11 mouse cellular contexts compared by ENCODE assay signal in the genomic region with DNA sequence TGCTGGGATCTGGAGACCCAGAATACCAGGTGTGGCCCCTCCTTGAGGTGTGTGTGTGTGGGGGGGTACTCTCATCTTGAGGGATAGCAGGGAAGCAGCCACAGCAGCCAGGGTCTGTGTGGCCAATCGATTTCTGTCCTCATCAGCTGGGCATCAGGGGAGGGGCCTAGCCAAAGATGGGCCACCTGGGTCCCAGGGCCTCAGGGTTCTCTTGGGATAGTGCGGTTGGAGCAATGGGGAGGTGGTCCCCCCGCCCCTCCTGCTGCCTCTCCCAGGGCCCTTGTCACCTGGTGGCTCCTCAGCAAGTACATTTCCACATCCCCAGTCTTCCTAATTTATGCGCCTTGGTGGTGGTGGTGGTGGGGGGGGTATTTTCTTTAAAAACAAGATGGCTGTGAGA. TPM values are rescaled to one million over a fixed set of nuclear protein-coding genes. Genes with fewer than 3 reads are reported as not detected.
DNase-seq lines count a peak whose midpoint lies in the region; ATAC-seq and TF ChIP-seq lines count a peak whose summit lies in the region.
"Had no signal": no experiment of that assay in that cellular context is flagged by ENCODE, and none has a peak within 500 bp of the region (broad histone marks: within the 10 kb centered on the region; RNA-seq: fewer than 3 reads in every experiment).

No protein-coding gene starts in this region.

- H3K4me1 ChIP-seq in lung, postnatal 0 days (ENCODE audit: insufficient read depth, low read depth, low read length) = no peaks in the 10 kb centered on the region
- peaks cover 14% of the 10 kb centered on the region for H3K4me1 ChIP-seq in forebrain, embryonic 14.5 days (ENCODE audit: control insufficient read depth, insufficient read depth, low read length)
- peaks cover 33% of the 10 kb centered on the region for H3K4me1 ChIP-seq in limb, embryonic 13.5 days
- H3K4me1 ChIP-seq in stomach, embryonic 15.5 days = peaks cover 14% of the 10 kb centered on the region
- H3K4me1 ChIP-seq: liver, embryonic 15.5 days had no signal

- no peak for TF ChIP-seq CTCF in lung, postnatal 0 days (IDR thresholded peaks at IDR 0.05)

- DNase-seq in lung, postnatal 0 days (ENCODE audit: low spot score) = no peak
- no peak for DNase-seq in lung, adult 18-20 months
- no peak for DNase-seq in forebrain, embryonic 14.5 days (ENCODE audit: low spot score)
- no peak for DNase-seq in left cerebral cortex, adult 11 months (ENCODE audit: low spot score)
- DNase-seq in liver = no peak
- DNase-seq in heart, adult 8-10 months (ENCODE audit: low spot score) = no peak

- no peak for TF ChIP-seq EP300 in lung, postnatal 0 days (IDR thresholded peaks at IDR 0.05)

- H3K27ac ChIP-seq in lung, postnatal 0 days (ENCODE audit: low read length) = no peak overlapping the region
- no peak overlapping the region for H3K27ac ChIP-seq in forebrain, embryonic 14.5 days (ENCODE audit: low read depth, low read length)
- no peak overlapping the region; the same call in 1 of the 2 replicates for H3K27ac ChIP-seq in limb, embryonic 13.5 days
- H3K27ac ChIP-seq in stomach, embryonic 15.5 days = peak overlapping the region; percentile 46
- H3K27ac ChIP-seq: liver, embryonic 15.5 days had no signal

- 15% methylated on average over 4 of the region's 4 CpGs for WGBS in lung, postnatal 0 days
- 6% methylated on average over 4 of the region's 4 CpGs for WGBS in forebrain, embryonic 14.5 days
- WGBS in limb, embryonic 13.5 days = 4% methylated on average over 4 of the region's 4 CpGs
- WGBS in stomach, embryonic 15.5 days = 14% methylated on average over 4 of the region's 4 CpGs

- peaks cover 15% of the 10 kb centered on the region for H3K27me3 ChIP-seq in lung, postnatal 0 days (replicated peaks; ENCODE audit: insufficient read depth, low read length)
- H3K27me3 ChIP-seq in forebrain, embryonic 14.5 days (replicated peaks; ENCODE audit: control insufficient read depth, insufficient read depth, low read length) = peaks cover 17% of the 10 kb centered on the region
- H3K27me3 ChIP-seq in limb, embryonic 13.5 days = peaks cover 95% of the 10 kb centered on the region
- H3K27me3 ChIP-seq in stomach, embryonic 15.5 days (replicated peaks) = peaks cover 29% of the 10 kb centered on the region

- H3K9ac ChIP-seq in lung, postnatal 0 days (replicated peaks; ENCODE audit: low read depth) = no peak overlapping the region
- H3K9ac ChIP-seq in forebrain, embryonic 14.5 days (ENCODE audit: low read length) = no peak overlapping the region; the same call in 1 of the 2 replicates
- no peak overlapping the region for H3K9ac ChIP-seq in limb, embryonic 13.5 days
- H3K9ac ChIP-seq in stomach, embryonic 15.5 days = no peak overlapping the region
- H3K9ac ChIP-seq: liver, embryonic 15.5 days had no signal

- H3K9me3 ChIP-seq in lung, postnatal 0 days (ENCODE audit: low read length) = no peaks in the 10 kb centered on the region
- no peaks in the 10 kb centered on the region for H3K9me3 ChIP-seq in forebrain, embryonic 14.5 days (replicated peaks; ENCODE audit: control insufficient read depth, low read length)
- no peaks in the 10 kb centered on the region; the same call in 1 of the 2 replicates for H3K9me3 ChIP-seq in limb, embryonic 13.5 days
- H3K9me3 ChIP-seq in stomach, embryonic 15.5 days = no peaks in the 10 kb centered on the region
- H3K9me3 ChIP-seq: liver, embryonic 15.5 days had no signal

- peak overlapping the region; percentile 17; the same call in 1 of the 2 replicates for H3K4me2 ChIP-seq in lung, postnatal 0 days (replicated peaks; ENCODE audit: low read depth, low read length)
- H3K4me2 ChIP-seq in forebrain, embryonic 14.5 days (ENCODE audit: low read length) = peak overlapping the region; percentile 43; the same call in 1 of the 2 replicates
- peak overlapping the region; percentile 59 for H3K4me2 ChIP-seq in limb, embryonic 13.5 days (replicated peaks)
- peak overlapping the region; percentile 48 for H3K4me2 ChIP-seq in stomach, embryonic 15.5 days
- H3K4me2 ChIP-seq: liver, embryonic 15.5 days had no signal

- no peaks in the 10 kb centered on the region for H3K36me3 ChIP-seq in lung, postnatal 0 days (ENCODE audit: insufficient read depth, low read length)
- no peaks in the 10 kb centered on the region for H3K36me3 ChIP-seq in forebrain, embryonic 14.5 days (ENCODE audit: control insufficient read depth, insufficient read depth, low read length)
- no peaks in the 10 kb centered on the region for H3K36me3 ChIP-seq in limb, embryonic 13.5 days
- H3K36me3 ChIP-seq in stomach, embryonic 15.5 days = no peaks in the 10 kb centered on the region
- H3K36me3 ChIP-seq: liver, embryonic 15.5 days had no signal

- H3K4me3 ChIP-seq in lung, postnatal 0 days (ENCODE audit: low read depth, low read length) = no peak overlapping the region
- no peak overlapping the region for H3K4me3 ChIP-seq in forebrain, embryonic 14.5 days (ENCODE audit: low read depth, low read length)
- H3K4me3 ChIP-seq in limb, embryonic 13.5 days = no peak overlapping the region
- H3K4me3 ChIP-seq in stomach, embryonic 15.5 days (replicated peaks) = no peak overlapping the region
- H3K4me3 ChIP-seq: liver, embryonic 15.5 days had no signal

- no peak for ATAC-seq in lung, postnatal 0 days
- no peak; the same call in 1 of the 2 replicates for ATAC-seq in forebrain, embryonic 14.5 days
- ATAC-seq in limb, embryonic 13.5 days (ENCODE audit: low FRiP score, low read depth) = 0 out of 2 replicates have a peak, but pooled peaks have one; percentile 24
- no peak for ATAC-seq in stomach, embryonic 15.5 days (ENCODE audit: insufficient read depth, low FRiP score, low read depth)

RNA-seq across cellular contexts. Expression of gene Uncx, which starts 55.4 kb away (rescaled TPM):
- polyA plus RNA-seq in lung, postnatal 0 days (2015; fragmentation: Nextera tagmentation; extraction: Ambion mirVana) = not detected in 2 replicates
- 2.3 and 3.5 TPM in 2 replicates for polyA plus RNA-seq in forebrain, embryonic 14.5 days (2014; fragmentation: Nextera tagmentation; extraction: Ambion mirVana)
- polyA plus RNA-seq in limb, embryonic 13.5 days (2015; fragmentation: Nextera tagmentation; extraction: Ambion mirVana) = 0.09 TPM in 1 of 2 replicates, not detected in the other
- polyA plus RNA-seq in stomach, embryonic 15.5 days (2015; fragmentation: Nextera tagmentation; extraction: Ambion mirVana) = 0.08 TPM in 1 of 2 replicates, not detected in the other
- not detected for total RNA-seq in heart, adult 8-10 months (2022)
- total RNA-seq: heart, postnatal 10 days had no signal
- polyA plus RNA-seq: liver, embryonic 15.5 days; spleen, adult 2 months had no signal
